Mouse (Mus musculus) myocyte (in vitro differentiated cells): ENCODE results near the gene Dohh. TPM values are rescaled to one million over a fixed set of nuclear protein-coding genes. Genes with fewer than 3 reads are reported as not detected.

ENCODE experiments used
- H3K27me3 ChIP-seq: one replicate; pipeline ENCODE4 v1.6.1; 2011; ENCODE audit not compliant: control insufficient read depth, insufficient read depth, insufficient read length
- H3K36me3 ChIP-seq: one replicate; pipeline ENCODE4 v1.6.1; 2011; ENCODE audit not compliant: control insufficient read depth, insufficient read depth
- H3K4me2 ChIP-seq: one replicate; pipeline ENCODE4 v1.6.1; 2011; ENCODE audit warnings: low read depth, control low read depth
- H3K4me3 ChIP-seq: one replicate; pipeline ENCODE4 v1.5.1; 2011; ENCODE audit warnings: mild to moderate bottlenecking, control low read depth, moderate library complexity
- H3K79me2 ChIP-seq: one replicate; pipeline ENCODE4 v1.6.1; 2011; ENCODE audit not compliant: control insufficient read depth, insufficient read depth
- H3ac ChIP-seq: one replicate; pipeline ENCODE4 v1.6.1; 2011; ENCODE audit not compliant: control insufficient read depth, insufficient read length
- CEBPB ChIP-seq: IDR thresholded peaks from 2 replicates; pipeline ENCODE4 v1.6.1; 2011; ENCODE audit warnings: mild to moderate bottlenecking, moderate library complexity; ENCODE audit not compliant: poor library complexity, insufficient read depth, severe bottlenecking
- E2F4 ChIP-seq: IDR thresholded peaks from one replicate; pipeline ENCODE4 v1.6.1; 2011; ENCODE audit warnings: mild to moderate bottlenecking, control low read depth, moderate library complexity; ENCODE audit not compliant: insufficient read depth
- MAX ChIP-seq: IDR thresholded peaks from one replicate; pipeline ENCODE4 v1.6.1; 2011; ENCODE audit warnings: low read depth, mild to moderate bottlenecking, control low read depth
- MYOD1 ChIP-seq, 3 experiments: IDR thresholded peaks; one replicate each; pipeline ENCODE4 v1.6.1; 2011; ENCODE audit warnings: control low read depth in 2 of 3, low read depth in 2 of 3, mild to moderate bottlenecking in 2 of 3, moderate library complexity in 1 of 3; ENCODE audit not compliant: insufficient read length in 2 of 3, control insufficient read depth in 1 of 3
- MYOG ChIP-seq, 3 experiments: IDR thresholded peaks; one replicate each; pipeline ENCODE4 v1.6.1; 2011; ENCODE audit warnings: control low read depth in 2 of 3, low read depth in 2 of 3, mild to moderate bottlenecking in 2 of 3; ENCODE audit not compliant: insufficient read length in 2 of 3, control insufficient read depth in 1 of 3, insufficient read depth in 1 of 3
- POLR2A ChIP-seq: IDR thresholded peaks from one replicate; pipeline ENCODE4 v1.6.1; 2011; ENCODE audit warnings: low read depth, mild to moderate bottlenecking, control low read depth, moderate library complexity; ENCODE audit not compliant: insufficient read length
- POLR2AphosphoS2 ChIP-seq: IDR thresholded peaks from one replicate; pipeline ENCODE4 v1.6.1; 2011; ENCODE audit warnings: low read depth, control low read depth; ENCODE audit not compliant: insufficient read length
- REST ChIP-seq: IDR thresholded peaks from one replicate; pipeline ENCODE4 v1.6.1; 2011; ENCODE audit warnings: mild to moderate bottlenecking, control low read depth, moderate library complexity; ENCODE audit not compliant: insufficient read depth, insufficient read length
- SRF ChIP-seq: IDR thresholded peaks from one replicate; pipeline ENCODE4 v1.6.1; 2011; ENCODE audit warnings: low read depth; ENCODE audit not compliant: control insufficient read depth, insufficient read length
- TCF12 ChIP-seq: IDR thresholded peaks from one replicate; pipeline ENCODE4 v1.6.1; 2011; ENCODE audit warnings: mild to moderate bottlenecking, control low read depth; ENCODE audit not compliant: poor library complexity, insufficient read depth, severe bottlenecking
- TCF3 ChIP-seq: IDR thresholded peaks from one replicate; pipeline ENCODE4 v1.6.1; 2011; ENCODE audit warnings: low read depth, control low read depth; ENCODE audit not compliant: insufficient read length
- USF1 ChIP-seq: IDR thresholded peaks from one replicate; pipeline ENCODE4 v1.6.1; 2011; ENCODE audit warnings: low read depth, mild to moderate bottlenecking, control low read depth, moderate library complexity
- polyA plus RNA-seq: library from polyadenylated mRNA; unstranded; fragments of >200 nt; fragmentation: generic; extraction: Trizol; gene quantifications from one replicate; pipeline ENCODE4 v1.2.1, GENCODE M21; 2012; ENCODE audit warnings: missing spikeins

Gene Dohh
- polyA plus RNA-seq, 1 experiment = 103 TPM

GRCm38 (mm10) chr10:81354738-81355477, 29.3 kb upstream of the Dohh start:
- Histone ChIP-seq H3K36me3 (no peaks in the 10 kb centered on the region), H3K79me2 (peaks cover 5% of the 10 kb centered on the region), H3ac (no peak overlapping the region), H3K4me3 (no peak overlapping the region), H3K4me2 (no peak overlapping the region), H3K27me3 (no peaks in the 10 kb centered on the region)
- TF ChIP-seq E2F4 = no peak
- TF ChIP-seq USF1 = no peak
- TF ChIP-seq TCF12 = no peak
- no peak for TF ChIP-seq SRF
- no peak for TF ChIP-seq REST
- no peak for TF ChIP-seq POLR2AphosphoS2
- TF ChIP-seq MAX = no peak
- TF ChIP-seq POLR2A = no peak
- no peak for TF ChIP-seq CEBPB
- TF ChIP-seq MYOG (IDR thresholded peaks at IDR 0.05; ENCODE audit: control insufficient read depth in 1 of 3, insufficient read depth in 1 of 3, insufficient read length in 2 of 3, low read depth in 2 of 3) = no peak
- TF ChIP-seq TCF3 = no peak
- no peak for TF ChIP-seq MYOD1 (IDR thresholded peaks at IDR 0.05; ENCODE audit: control insufficient read depth in 1 of 3, insufficient read length in 2 of 3, low read depth in 2 of 3)

GRCm38 (mm10) chr10:81355533-81355932, 28.7 kb upstream of the Dohh start:
- no peak overlapping the region for H3K4me3 ChIP-seq
- H3K27me3 ChIP-seq = no peaks in the 10 kb centered on the region
- H3ac ChIP-seq = no peak overlapping the region
- TF ChIP-seq CEBPB (no peak), MYOD1 (IDR thresholded peaks at IDR 0.05; ENCODE audit: control insufficient read depth in 1 of 3, insufficient read length in 2 of 3, low read depth in 2 of 3) (no peak), MAX (no peak), TCF12 (no peak), REST (no peak), POLR2AphosphoS2 (no peak), POLR2A (no peak), TCF3 (no peak), E2F4 (no peak), MYOG (IDR thresholded peaks at IDR 0.05; ENCODE audit: control insufficient read depth in 1 of 3, insufficient read depth in 1 of 3, insufficient read length in 2 of 3, low read depth in 2 of 3) (no peak), SRF (no peak), USF1 (no peak)
- H3K79me2 ChIP-seq = peaks cover 5% of the 10 kb centered on the region
- H3K36me3 ChIP-seq = no peaks in the 10 kb centered on the region
- H3K4me2 ChIP-seq = no peak overlapping the region

- Histone ChIP-seq H3K79me2 (peaks cover 5% of the 10 kb centered on the region), H3ac (no peak overlapping the region), H3K4me3 (peak overlapping the region; percentile 55), H3K36me3 (no peaks in the 10 kb centered on the region), H3K27me3 (no peaks in the 10 kb centered on the region), H3K4me2 (peak overlapping the region; percentile 80)
- TF ChIP-seq MAX (no peak), USF1 (no peak), SRF (no peak), E2F4 (no peak), MYOD1 (IDR thresholded peaks at IDR 0.05; ENCODE audit: control insufficient read depth in 1 of 3, insufficient read length in 2 of 3, low read depth in 2 of 3) (peak in 2 of 3 experiments; percentile 44 to 88), TCF3 (no peak), TCF12 (no peak), CEBPB (no peak), MYOG (IDR thresholded peaks at IDR 0.05; ENCODE audit: control insufficient read depth in 1 of 3, insufficient read depth in 1 of 3, insufficient read length in 2 of 3, low read depth in 2 of 3) (peak in 1 of 3 experiments; percentile 75), POLR2A (no peak)
Measured at GRCm38 (mm10) chr10:81356352-81356990, 27.8 kb upstream of the Dohh start.

GRCm38 (mm10) chr10:81356991-81357844, 27.0 kb upstream of the Dohh start, which contains the start of gene Mfsd12:
Gene Mfsd12 (plus strand): TSS chr10:81357491.
- H3K79me2 ChIP-seq = peaks cover 5% of the 10 kb centered on the region
- TF ChIP-seq MYOD1 (IDR thresholded peaks at IDR 0.05; ENCODE audit: control insufficient read depth in 1 of 3, insufficient read length in 2 of 3, low read depth in 2 of 3) = peak in 1 of 3 experiments; percentile 35
- TF ChIP-seq POLR2A = peak; percentile 95
- peak; percentile 86 for TF ChIP-seq POLR2AphosphoS2
- peak in 1 of 3 experiments; percentile 25 for TF ChIP-seq MYOG (IDR thresholded peaks at IDR 0.05; ENCODE audit: control insufficient read depth in 1 of 3, insufficient read depth in 1 of 3, insufficient read length in 2 of 3, low read depth in 2 of 3)
- no peak for TF ChIP-seq E2F4
- no peak for TF ChIP-seq USF1
- TF ChIP-seq TCF3 = no peak
- peak; percentile 64 for TF ChIP-seq SRF
- no peak for TF ChIP-seq CEBPB
- no peak for TF ChIP-seq REST
- no peak for TF ChIP-seq MAX
- TF ChIP-seq TCF12 = no peak
- no peaks in the 10 kb centered on the region for H3K27me3 ChIP-seq
- H3K4me2 ChIP-seq = peak within 1 kb of the TSS; percentile 92
- no peaks in the 10 kb centered on the region for H3K36me3 ChIP-seq
- H3ac ChIP-seq = peak within 1 kb of the TSS; percentile 25
- peak within 1 kb of the TSS; percentile 55 for H3K4me3 ChIP-seq
